Mouse (Mus musculus) heart, embryonic 16.5 days (tissue): ENCODE measurements around the gene Hoxc11. TPM values are rescaled to one million over a fixed set of nuclear protein-coding genes. Genes with fewer than 3 reads are reported as not detected.
A peak's percentile ranks its signal among the peaks of the same experiment; 100 is the strongest.

Source experiments
- ATAC-seq: fragments of 200-750 bp; cut with Nextera tagmentation; replicated peaks from 2 replicates; pipeline ENCODE4 v1.8.0; 2017; ENCODE audit warnings: moderate number of reproducible peaks; ENCODE audit not compliant: insufficient read depth, low FRiP score; ENCODE audit errors: extremely low read depth
- H3K27ac ChIP-seq: fragments of 300-500 bp; sonication (generic); 2 replicates; pipeline ENCODE4 v1.5.1; 2014; ENCODE audit warnings: mild to moderate bottlenecking, low read length, control low read depth, moderate library complexity
- H3K27me3 ChIP-seq: fragments of 300-500 bp; sonication (generic); 2 replicates; pipeline ENCODE4 v1.6.1; 2014; ENCODE audit warnings: low read length, mixed read lengths; ENCODE audit not compliant: control insufficient read depth, insufficient read depth
- H3K36me3 ChIP-seq: fragments of 300-500 bp; sonication (generic); 2 replicates; pipeline ENCODE4 v1.6.1; 2014; ENCODE audit not compliant: control insufficient read depth, insufficient read depth
- H3K4me1 ChIP-seq: fragments of 300-500 bp; sonication (generic); 2 replicates; pipeline ENCODE4 v1.6.1; 2014; ENCODE audit warnings: low read length, mixed read lengths; ENCODE audit not compliant: control insufficient read depth, insufficient read depth
- H3K4me2 ChIP-seq: fragments of 300-500 bp; sonication (generic); 2 replicates; pipeline ENCODE4 v1.6.1; 2014; ENCODE audit warnings: low read depth, mild to moderate bottlenecking, control low read depth, low read length
- H3K4me3 ChIP-seq: fragments of 300-500 bp; sonication (generic); 2 replicates; pipeline ENCODE4 v1.5.1; 2014; ENCODE audit warnings: mild to moderate bottlenecking, control low read depth, low read length
- H3K9ac ChIP-seq: fragments of 300-500 bp; sonication (generic); 2 replicates; pipeline ENCODE4 v1.6.1; 2014; ENCODE audit warnings: low read length, control low read depth
- H3K9me3 ChIP-seq: fragments of 300-500 bp; sonication (generic); replicated peaks from 2 replicates; pipeline ENCODE4 v1.6.1; 2016; ENCODE audit warnings: low read length; ENCODE audit not compliant: control insufficient read depth
- WGBS: fragments of 180-500 bp; shearing (Covaris S2); extraction: QIAGEN DNeasy Blood & Tissue Kit; methylation state at CpG from one replicate; pipeline ENCODE4 v1.1.7; 2014; 5-methylcytosine and 5-hydroxymethylcytosine counted together
- polyA plus RNA-seq: library from polyadenylated mRNA; unstranded; fragments of >200 nt; fragmentation: Nextera tagmentation; extraction: Ambion mirVana; gene quantifications from 2 replicates; pipeline ENCODE4 v1.2.1, GENCODE M21; 2015

The Hoxc11 gene
- polyA plus RNA-seq, 1 experiment from 2014 or later, result not detected

GRCm38 (mm10) chr15:102969296-102969695, 15.1 kb downstream of the Hoxc11 start:
- WGBS, result 24% methylated on average over 1 of the region's 1 CpGs
- no peaks in the 10 kb centered on the region for H3K36me3 ChIP-seq
- H3K27ac ChIP-seq, result no peak overlapping the region
- peaks cover 96% of the 10 kb centered on the region for H3K27me3 ChIP-seq
- H3K9ac ChIP-seq, result no peak overlapping the region
- no peak overlapping the region for H3K4me3 ChIP-seq
- no peaks in the 10 kb centered on the region for H3K4me1 ChIP-seq
- no peak overlapping the region for H3K4me2 ChIP-seq
- no peak for ATAC-seq
- H3K9me3 ChIP-seq, result no peaks in the 10 kb centered on the region

- no peak overlapping the region for H3K4me2 ChIP-seq
- no peaks in the 10 kb centered on the region for H3K4me1 ChIP-seq
- no peak for ATAC-seq
- no peak overlapping the region for H3K9ac ChIP-seq
- H3K27ac ChIP-seq, result no peak overlapping the region
- no peaks in the 10 kb centered on the region for H3K36me3 ChIP-seq
- 2% methylated on average over 12 of the region's 12 CpGs for WGBS
- H3K9me3 ChIP-seq, result no peaks in the 10 kb centered on the region
- no peak overlapping the region for H3K4me3 ChIP-seq
- H3K27me3 ChIP-seq, result peaks cover 94% of the 10 kb centered on the region
These were observed 16.5 kb downstream of the Hoxc11 start for GRCm38 (mm10) chr15:102970740-102971139.

GRCm38 (mm10) chr15:102972254-102972653, 18.0 kb downstream of the Hoxc11 start:
- Histone ChIP-seq H3K36me3 (no peaks in the 10 kb centered on the region), H3K27me3 (peaks cover 94% of the 10 kb centered on the region), H3K9ac (no peak overlapping the region), H3K4me3 (no peak overlapping the region), H3K27ac (no peak overlapping the region), H3K9me3 (no peaks in the 10 kb centered on the region), H3K4me1 (no peaks in the 10 kb centered on the region), H3K4me2 (no peak overlapping the region)
- ATAC-seq, result no peak
- 2% methylated on average over 21 of the region's 21 CpGs for WGBS

GRCm38 (mm10) chr15:102972753-102973152, 18.5 kb downstream of the Hoxc11 start:
- ATAC-seq, result no peak
- Histone ChIP-seq H3K27me3 (peaks cover 94% of the 10 kb centered on the region), H3K9ac (no peak overlapping the region), H3K36me3 (no peaks in the 10 kb centered on the region), H3K4me3 (no peak overlapping the region), H3K27ac (no peak overlapping the region), H3K4me2 (no peak overlapping the region), H3K4me1 (no peaks in the 10 kb centered on the region), H3K9me3 (no peaks in the 10 kb centered on the region)
- 3% methylated on average over 6 of the region's 6 CpGs for whole genome bisulfite sequencing

- peaks cover 96% of the 10 kb centered on the region for H3K27me3 ChIP-seq
- no peak overlapping the region for H3K4me3 ChIP-seq
- no peaks in the 10 kb centered on the region for H3K9me3 ChIP-seq
- H3K9ac ChIP-seq, result no peak overlapping the region
- ATAC-seq, result no peak
- H3K27ac ChIP-seq, result no peak overlapping the region
- H3K4me2 ChIP-seq, result no peak overlapping the region
- H3K4me1 ChIP-seq, result no peaks in the 10 kb centered on the region
- H3K36me3 ChIP-seq, result no peaks in the 10 kb centered on the region
- 7% methylated on average over 7 of the region's 7 CpGs for WGBS
These were observed 20.8 kb downstream of the Hoxc11 start for GRCm38 (mm10) chr15:102975034-102975433.

GRCm38 (mm10) chr15:102975688-102976111, 21.5 kb downstream of the Hoxc11 start:
- no peak for ATAC-seq
- H3K4me3 ChIP-seq, result no peak overlapping the region
- 1% methylated on average over 21 of the region's 21 CpGs for WGBS
- no peaks in the 10 kb centered on the region for H3K4me1 ChIP-seq
- no peak overlapping the region for H3K27ac ChIP-seq
- peaks cover 96% of the 10 kb centered on the region for H3K27me3 ChIP-seq
- no peaks in the 10 kb centered on the region for H3K9me3 ChIP-seq
- no peak overlapping the region for H3K4me2 ChIP-seq
- H3K9ac ChIP-seq, result no peak overlapping the region
- no peaks in the 10 kb centered on the region for H3K36me3 ChIP-seq

- ATAC-seq, result no peak
- Histone ChIP-seq H3K4me3 (peak within 1 kb of the TSS; percentile 39), H3K9ac (no peak within 1 kb of the TSS; the same call in 1 of the 2 replicates), H3K4me1 (no peaks in the 10 kb centered on the region), H3K4me2 (peak within 1 kb of the TSS; percentile 50), H3K9me3 (no peaks in the 10 kb centered on the region), H3K36me3 (no peaks in the 10 kb centered on the region), H3K27ac (no peak within 1 kb of the TSS), H3K27me3 (peaks cover 96% of the 10 kb centered on the region)
- under 1% methylated on average over 19 of the region's 20 CpGs for WGBS
These were observed 21.9 kb downstream of the Hoxc11 start, which contains the start of gene Hoxc9 for GRCm38 (mm10) chr15:102976171-102976570. Hoxc9 (plus strand) TSS chr15:102976439.

GRCm38 (mm10) chr15:102976631-102977422, 22.6 kb downstream of the Hoxc11 start:
- Histone ChIP-seq H3K9ac (no peak overlapping the region; the same call in 1 of the 2 replicates), H3K36me3 (no peaks in the 10 kb centered on the region), H3K4me3 (peak overlapping the region; percentile 39), H3K9me3 (no peaks in the 10 kb centered on the region), H3K4me2 (peak overlapping the region; percentile 50), H3K27me3 (peaks cover 96% of the 10 kb centered on the region), H3K4me1 (peaks cover 5% of the 10 kb centered on the region), H3K27ac (no peak overlapping the region)
- no peak for ATAC-seq
- 1% methylated on average over 37 of the region's 37 CpGs for WGBS

GRCm38 (mm10) chr15:102977423-102977974, 23.3 kb downstream of the Hoxc11 start:
- peaks cover 7% of the 10 kb centered on the region for H3K4me1 ChIP-seq
- H3K4me3 ChIP-seq, result peak overlapping the region; percentile 39
- H3K4me2 ChIP-seq, result peak overlapping the region; percentile 50
- no peak overlapping the region; the same call in 1 of the 2 replicates for H3K9ac ChIP-seq
- no peak for ATAC-seq
- H3K27me3 ChIP-seq, result peaks cover 96% of the 10 kb centered on the region
- no peaks in the 10 kb centered on the region for H3K36me3 ChIP-seq
- 5% methylated on average over 16 of the region's 16 CpGs for WGBS
- no peaks in the 10 kb centered on the region for H3K9me3 ChIP-seq
- no peak overlapping the region for H3K27ac ChIP-seq
